Mouse (Mus musculus) lung, adult 2 months (tissue): ENCODE measurements around the gene Rnf111.
"Not testable (repeated sequence)": the region's sequence is repeated elsewhere in the genome, so short reads cannot be mapped to it uniquely, and the experiment has no call there.

Experiments used
- CTCF ChIP-seq: fragments of 200-500 bp; IDR thresholded peaks from 2 replicates; pipeline ENCODE4 v1.5.1; 2011; ENCODE audit warnings: mild to moderate bottlenecking, low read length, control low read depth; ENCODE audit not compliant: insufficient read depth
- POLR2A ChIP-seq: fragments of 200-500 bp; IDR thresholded peaks from 2 replicates; pipeline ENCODE4 v1.6.1; 2011; ENCODE audit warnings: low read depth, mild to moderate bottlenecking, control low read depth, low read length, borderline replicate concordance; ENCODE audit errors: extremely low read depth

DNA sequence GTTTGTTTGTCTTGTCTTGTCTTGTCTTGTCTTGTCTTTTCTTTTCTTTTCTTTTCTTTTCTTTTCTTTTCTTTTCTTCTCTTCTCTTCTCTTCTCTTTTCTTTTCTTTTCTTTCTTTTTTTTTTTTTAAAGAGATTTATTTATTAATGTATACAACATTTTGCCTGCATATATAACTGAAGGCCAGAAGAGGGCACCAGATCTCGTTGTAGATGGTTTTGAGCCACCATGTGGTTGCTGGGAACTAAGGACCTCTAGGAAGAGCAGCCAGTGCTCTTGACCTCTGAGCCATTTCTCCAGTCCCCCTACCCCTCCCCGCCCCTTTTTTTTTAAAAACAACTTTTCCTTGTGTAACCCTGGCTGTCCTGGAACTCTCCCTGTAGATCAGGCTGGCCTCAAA, 48.7 kb upstream of the Rnf111 start:
- not testable (repeated sequence) for TF ChIP-seq CTCF, POLR2A
